Mouse (Mus musculus) heart, adult 18-20 months (tissue): Measurements from ENCODE around the gene Hilpda. TPM values are rescaled to one million over a fixed set of nuclear protein-coding genes. Genes with fewer than 3 reads are reported as not detected.
A peak's percentile ranks its signal among the peaks of the same experiment; 100 is the strongest.

Experiments used
- DNase-seq, 2 experiments: peaks; one replicate each; pipeline ENCODE4 v3.0.0; 2021 to 2022; ENCODE audit warnings: mixed read lengths in 1 of 2
- long read RNA-seq, 2 experiments: library from polyadenylated mRNA; stranded (forward); transcript quantifications; one replicate each; pipeline ENCODE4 v2.0.0; 2021
- total RNA-seq, 2 experiments: library from RNA; stranded (reverse); gene quantifications; 2 replicates each; pipeline ENCODE4 v1.2.3; 2021

Gene Hilpda
- 1 to 10 TPM; 4.6 to 5.9 TPM for total RNA-seq
- long read RNA-seq, experiment 1, partial matches to known transcripts = 2 of 6 reads
- long read RNA-seq, experiment 1, other reads (novel, unspliced or antisense) = 0 of 6 reads
- long read RNA-seq, experiment 2, transcript Hilpda-201 (2 exons, 982 nt) = major isoform, 6 of 6 reads
- long read RNA-seq, experiment 2, partial matches to known transcripts = 0 of 6 reads
- long read RNA-seq, experiment 2, other reads (novel, unspliced or antisense) = 0 of 6 reads

- peak; percentile 95 to 96 for DNase-seq
Observed at GRCm38 (mm10) chr6:29272312-29273072, at the start of gene Hilpda. Gene Hilpda (plus strand): TSS chr6:29272488.

- DNase-seq = no peak
Observed at GRCm38 (mm10) chr6:29229265-29229913, 42.9 kb upstream of the Hilpda start.

- DNase-seq = no peak
Observed at GRCm38 (mm10) chr6:29230386-29230785, 41.9 kb upstream of the Hilpda start.

- no peak for DNase-seq
Observed at GRCm38 (mm10) chr6:29231799-29232198, 40.5 kb upstream of the Hilpda start.

GRCm38 (mm10) chr6:29232321-29232720 lies 40.0 kb upstream of the Hilpda start:
- no peak for DNase-seq

GRCm38 (mm10) chr6:29233710-29234109 lies 38.6 kb upstream of the Hilpda start:
- no peak for DNase-seq

GRCm38 (mm10) chr6:29234272-29234671 lies 38.0 kb upstream of the Hilpda start:
- peak in 1 of 2 experiments; percentile 28 for DNase-seq

GRCm38 (mm10) chr6:29240806-29241205 lies 31.5 kb upstream of the Hilpda start:
- peak; percentile 43 to 73 for DNase-seq

GRCm38 (mm10) chr6:29241697-29242096 lies 30.6 kb upstream of the Hilpda start:
- no peak for DNase-seq

GRCm38 (mm10) chr6:29242265-29242664 lies 30.0 kb upstream of the Hilpda start:
- no peak for DNase-seq

GRCm38 (mm10) chr6:29245272-29246120 lies 26.8 kb upstream of the Hilpda start:
- no peak for DNase-seq

GRCm38 (mm10) chr6:29246183-29246582 lies 26.1 kb upstream of the Hilpda start:
- no peak for DNase-seq

- no peak for DNase-seq
Observed at GRCm38 (mm10) chr6:29246585-29246984, 25.7 kb upstream of the Hilpda start.

GRCm38 (mm10) chr6:29247072-29247471 lies 25.2 kb upstream of the Hilpda start:
- DNase-seq = no peak

- no peak for DNase-seq
Observed at GRCm38 (mm10) chr6:29259418-29259817, 12.9 kb upstream of the Hilpda start.

- DNase-seq = no peak
Observed at GRCm38 (mm10) chr6:29261831-29262230, 10.5 kb upstream of the Hilpda start.

GRCm38 (mm10) chr6:29263650-29264455 lies 8.4 kb upstream of the Hilpda start:
- DNase-seq = peak; percentile 62 to 83

GRCm38 (mm10) chr6:29264456-29264781 lies 7.9 kb upstream of the Hilpda start:
- no peak for DNase-seq

GRCm38 (mm10) chr6:29266936-29267335 lies 5.4 kb upstream of the Hilpda start:
- DNase-seq = no peak

GRCm38 (mm10) chr6:29269006-29269668 lies 3.2 kb upstream of the Hilpda start:
- no peak for DNase-seq

- DNase-seq = peak; percentile 44 to 67
Observed at GRCm38 (mm10) chr6:29270961-29271360, 1.3 kb upstream of the Hilpda start.
